Mouse (Mus musculus) small intestine, adult 2 months (tissue): Measurements from ENCODE around the gene Zpr1.

Source experiments
- CTCF ChIP-seq: fragments of 200-500 bp; IDR thresholded peaks from 2 replicates; pipeline ENCODE4 v1.5.1; 2012; ENCODE audit warnings: low read depth, mild to moderate bottlenecking, control low read depth, inconsistent platforms, low read length, moderate library complexity, mixed read lengths; ENCODE audit not compliant: insufficient replicate concordance, insufficient read length; ENCODE audit errors: extremely low read depth
- POLR2A ChIP-seq: fragments of 200-500 bp; IDR thresholded peaks from 2 replicates; pipeline ENCODE4 v1.6.1; 2012; ENCODE audit warnings: low read depth, mild to moderate bottlenecking, control low read depth, inconsistent platforms, low read length, moderate library complexity

DNA sequence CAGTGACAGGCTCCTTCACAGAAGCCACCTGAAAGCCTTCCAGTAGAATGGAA lies 37.4 kb upstream of the Zpr1 start, which contains the start of gene Apoc3:
- TF ChIP-seq POLR2A: no peak
- TF ChIP-seq CTCF: no peak
